Mouse (Mus musculus) embryonic fibroblast, embryonic 13.5 days (primary cell): ENCODE results near the gene Sult2b1. TPM values are rescaled to one million over a fixed set of nuclear protein-coding genes. Genes with fewer than 3 reads are reported as not detected.
A peak's percentile ranks its signal among the peaks of the same experiment; 100 is the strongest.

Experiments used
- H3K27ac ChIP-seq: 2 replicates; pipeline ENCODE4 v1.5.1; 2012; ENCODE audit warnings: low read length, control low read depth, inconsistent platforms; ENCODE audit not compliant: insufficient read depth
- H3K4me1 ChIP-seq: 2 replicates; pipeline ENCODE4 v1.6.1; 2011; ENCODE audit warnings: low read length; ENCODE audit not compliant: control insufficient read depth, insufficient read depth
- H3K4me3 ChIP-seq: 2 replicates; pipeline ENCODE4 v1.5.1; 2011; ENCODE audit warnings: mild to moderate bottlenecking, control low read depth, low read length; ENCODE audit not compliant: insufficient read depth
- CTCF ChIP-seq: IDR thresholded peaks from 2 replicates; pipeline ENCODE4 v1.5.1; 2011; ENCODE audit warnings: mild to moderate bottlenecking, control low read depth, low read length, moderate library complexity, borderline replicate concordance; ENCODE audit not compliant: insufficient read depth
- POLR2A ChIP-seq: IDR thresholded peaks from 2 replicates; pipeline ENCODE4 v1.6.1; 2011; ENCODE audit warnings: low read depth, mild to moderate bottlenecking, control low read depth, low read length, moderate library complexity
- polyA plus RNA-seq: library from polyadenylated mRNA; stranded (reverse); fragments of >200 nt; gene quantifications from 2 replicates; pipeline ENCODE4 v1.2.4, GENCODE M21; 2011; ENCODE audit warnings: low read depth; ENCODE audit not compliant: missing spikeins, insufficient read length

The Sult2b1 gene
- polyA plus RNA-seq, 1 experiment: 0.44 TPM

GRCm38 (mm10) chr7:45793240-45793639 is 8.8 kb upstream of the Sult2b1 start:
- TF ChIP-seq CTCF: no peak
- TF ChIP-seq POLR2A: no peak
- Histone ChIP-seq H3K27ac (no peak overlapping the region), H3K4me1 (no peaks in the 10 kb centered on the region), H3K4me3 (no peak overlapping the region)

- H3K27ac ChIP-seq: no peak overlapping the region
- no peak overlapping the region for H3K4me3 ChIP-seq
- H3K4me1 ChIP-seq: no peaks in the 10 kb centered on the region
- no peak for TF ChIP-seq CTCF
- no peak for TF ChIP-seq POLR2A
Observed at GRCm38 (mm10) chr7:45791756-45792490, 7.5 kb upstream of the Sult2b1 start.

- Histone ChIP-seq H3K4me1 (no peaks in the 10 kb centered on the region), H3K27ac (no peak overlapping the region), H3K4me3 (no peak overlapping the region)
- TF ChIP-seq POLR2A (no peak), CTCF (no peak)
Observed at GRCm38 (mm10) chr7:45790721-45791120, 6.3 kb upstream of the Sult2b1 start.

GRCm38 (mm10) chr7:45787642-45788041 is 3.2 kb upstream of the Sult2b1 start:
- TF ChIP-seq POLR2A (no peak), CTCF (no peak)
- Histone ChIP-seq H3K4me3 (no peak overlapping the region), H3K27ac (no peak overlapping the region), H3K4me1 (peaks cover 6% of the 10 kb centered on the region; the same call in 1 of the 2 replicates)

GRCm38 (mm10) chr7:45786661-45787413 is 2.4 kb upstream of the Sult2b1 start:
- peak; percentile 39; the same call in 1 of the 2 replicates for TF ChIP-seq POLR2A
- TF ChIP-seq CTCF: no peak
- Histone ChIP-seq H3K4me1 (peaks cover 6% of the 10 kb centered on the region; the same call in 1 of the 2 replicates), H3K27ac (no peak overlapping the region), H3K4me3 (peak overlapping the region; percentile 78)

- TF ChIP-seq POLR2A (0 out of 2 replicates have a peak, but pooled peaks have one; percentile 1), CTCF (no peak)
- peaks cover 6% of the 10 kb centered on the region; the same call in 1 of the 2 replicates for H3K4me1 ChIP-seq
- H3K27ac ChIP-seq: no peak overlapping the region
- H3K4me3 ChIP-seq: peak overlapping the region; percentile 78
Observed at GRCm38 (mm10) chr7:45786136-45786578, 1.7 kb upstream of the Sult2b1 start.

- no peak overlapping the region for H3K27ac ChIP-seq
- peak overlapping the region; percentile 78 for H3K4me3 ChIP-seq
- peaks cover 6% of the 10 kb centered on the region; the same call in 1 of the 2 replicates for H3K4me1 ChIP-seq
- TF ChIP-seq CTCF: no peak
- TF ChIP-seq POLR2A: peak; percentile 16; the same call in 1 of the 2 replicates
Observed at GRCm38 (mm10) chr7:45785388-45786135, 1.1 kb upstream of the Sult2b1 start.

- Histone ChIP-seq H3K4me1 (peaks cover 6% of the 10 kb centered on the region; the same call in 1 of the 2 replicates), H3K4me3 (peak within 1 kb of the TSS; percentile 53), H3K27ac (no peak within 1 kb of the TSS)
- TF ChIP-seq CTCF (no peak), POLR2A (peak; percentile 51; the same call in 1 of the 2 replicates)
Observed at GRCm38 (mm10) chr7:45783511-45784091, 868 bp downstream of the Sult2b1 start, which contains the start of gene Lmtk3. Lmtk3 (plus strand) TSS chr7:45783738.

- Histone ChIP-seq H3K27ac (no peak overlapping the region), H3K4me3 (no peak overlapping the region), H3K4me1 (peaks cover 6% of the 10 kb centered on the region; the same call in 1 of the 2 replicates)
- TF ChIP-seq POLR2A: no peak
- TF ChIP-seq CTCF: no peak
Observed at GRCm38 (mm10) chr7:45782271-45782670, 2.2 kb downstream of the Sult2b1 start.
